Mouse (Mus musculus): Measurements from ENCODE around the gene Hoxc9. TPM values are rescaled to one million over a fixed set of nuclear protein-coding genes. Genes with fewer than 3 reads are reported as not detected.

Hoxc9 gene
- polyA plus RNA-seq, 1 experiment, result not detected

GRCm38 (mm10) chr15:102970740-102971139, 5.5 kb upstream of the Hoxc9 start:
- peak; percentile 61 for DNase-seq (ENCODE audit: low read depth)
- TF ChIP-seq POLR2A (IDR thresholded peaks at IDR 0.05; ENCODE audit: borderline replicate concordance, extremely low read depth, insufficient read depth, insufficient read length, poor library complexity, severe bottlenecking) (no peak), CTCF (IDR thresholded peaks at IDR 0.05; ENCODE audit: borderline replicate concordance, extremely low read depth, insufficient read depth, insufficient read length) (peak; percentile 29; the same call in 1 of the 2 replicates)

- TF ChIP-seq CTCF (IDR thresholded peaks at IDR 0.05; ENCODE audit: borderline replicate concordance, extremely low read depth, insufficient read depth, insufficient read length), result no peak
- TF ChIP-seq POLR2A (IDR thresholded peaks at IDR 0.05; ENCODE audit: borderline replicate concordance, extremely low read depth, insufficient read depth, insufficient read length, poor library complexity, severe bottlenecking), result no peak
- DNase-seq (ENCODE audit: low read depth), result no peak
Measured at GRCm38 (mm10) chr15:102972254-102972653, 4.0 kb upstream of the Hoxc9 start.

GRCm38 (mm10) chr15:102972753-102973152, 3.5 kb upstream of the Hoxc9 start:
- TF ChIP-seq POLR2A (IDR thresholded peaks at IDR 0.05; ENCODE audit: borderline replicate concordance, extremely low read depth, insufficient read depth, insufficient read length, poor library complexity, severe bottlenecking) (no peak), CTCF (IDR thresholded peaks at IDR 0.05; ENCODE audit: borderline replicate concordance, extremely low read depth, insufficient read depth, insufficient read length) (no peak)
- no peak for DNase-seq (ENCODE audit: low read depth)

GRCm38 (mm10) chr15:102975034-102975433, 1.2 kb upstream of the Hoxc9 start:
- TF ChIP-seq CTCF (IDR thresholded peaks at IDR 0.05; ENCODE audit: borderline replicate concordance, extremely low read depth, insufficient read depth, insufficient read length), result no peak
- TF ChIP-seq POLR2A (IDR thresholded peaks at IDR 0.05; ENCODE audit: borderline replicate concordance, extremely low read depth, insufficient read depth, insufficient read length, poor library complexity, severe bottlenecking), result no peak
- DNase-seq (ENCODE audit: low read depth), result no peak

GRCm38 (mm10) chr15:102975688-102976111, 539 bp upstream of the Hoxc9 start:
- DNase-seq (ENCODE audit: low read depth), result no peak
- TF ChIP-seq CTCF (IDR thresholded peaks at IDR 0.05; ENCODE audit: borderline replicate concordance, extremely low read depth, insufficient read depth, insufficient read length), result no peak
- TF ChIP-seq POLR2A (IDR thresholded peaks at IDR 0.05; ENCODE audit: borderline replicate concordance, extremely low read depth, insufficient read depth, insufficient read length, poor library complexity, severe bottlenecking), result no peak

GRCm38 (mm10) chr15:102976631-102977422, 588 bp downstream of the Hoxc9 start:
- DNase-seq (ENCODE audit: low read depth), result no peak

GRCm38 (mm10) chr15:102977423-102977974, 1.3 kb downstream of the Hoxc9 start:
- DNase-seq (ENCODE audit: low read depth), result no peak
- TF ChIP-seq CTCF (IDR thresholded peaks at IDR 0.05; ENCODE audit: borderline replicate concordance, extremely low read depth, insufficient read depth, insufficient read length), result no peak
- TF ChIP-seq POLR2A (IDR thresholded peaks at IDR 0.05; ENCODE audit: borderline replicate concordance, extremely low read depth, insufficient read depth, insufficient read length, poor library complexity, severe bottlenecking), result no peak

More at GRCm38 (mm10) chr15:102976631-102977422, 588 bp downstream of the Hoxc9 start:
- TF ChIP-seq CTCF (IDR thresholded peaks at IDR 0.05; ENCODE audit: borderline replicate concordance, extremely low read depth, insufficient read depth, insufficient read length) (no peak), POLR2A (IDR thresholded peaks at IDR 0.05; ENCODE audit: borderline replicate concordance, extremely low read depth, insufficient read depth, insufficient read length, poor library complexity, severe bottlenecking) (no peak)

GRCm38 (mm10) chr15:102978615-102979515, 2.6 kb downstream of the Hoxc9 start:
- TF ChIP-seq POLR2A (IDR thresholded peaks at IDR 0.05; ENCODE audit: borderline replicate concordance, extremely low read depth, insufficient read depth, insufficient read length, poor library complexity, severe bottlenecking) (no peak), CTCF (IDR thresholded peaks at IDR 0.05; ENCODE audit: borderline replicate concordance, extremely low read depth, insufficient read depth, insufficient read length) (no peak)
- no peak for DNase-seq (ENCODE audit: low read depth)

GRCm38 (mm10) chr15:102979936-102980335, 3.7 kb downstream of the Hoxc9 start:
- TF ChIP-seq CTCF (IDR thresholded peaks at IDR 0.05; ENCODE audit: borderline replicate concordance, extremely low read depth, insufficient read depth, insufficient read length) (no peak), POLR2A (IDR thresholded peaks at IDR 0.05; ENCODE audit: borderline replicate concordance, extremely low read depth, insufficient read depth, insufficient read length, poor library complexity, severe bottlenecking) (no peak)
- DNase-seq (ENCODE audit: low read depth), result no peak

GRCm38 (mm10) chr15:102980352-102980751, 4.1 kb downstream of the Hoxc9 start:
- TF ChIP-seq POLR2A (IDR thresholded peaks at IDR 0.05; ENCODE audit: borderline replicate concordance, extremely low read depth, insufficient read depth, insufficient read length, poor library complexity, severe bottlenecking), result no peak
- no peak for TF ChIP-seq CTCF (IDR thresholded peaks at IDR 0.05; ENCODE audit: borderline replicate concordance, extremely low read depth, insufficient read depth, insufficient read length)

GRCm38 (mm10) chr15:102980912-102981311, 4.7 kb downstream of the Hoxc9 start:
- TF ChIP-seq CTCF (IDR thresholded peaks at IDR 0.05; ENCODE audit: borderline replicate concordance, extremely low read depth, insufficient read depth, insufficient read length), result no peak
- no peak for TF ChIP-seq POLR2A (IDR thresholded peaks at IDR 0.05; ENCODE audit: borderline replicate concordance, extremely low read depth, insufficient read depth, insufficient read length, poor library complexity, severe bottlenecking)
- no peak for DNase-seq (ENCODE audit: low read depth)

More at GRCm38 (mm10) chr15:102980352-102980751, 4.1 kb downstream of the Hoxc9 start:
- DNase-seq (ENCODE audit: low read depth), result no peak

All from brain, embryonic 14.5 days (tissue).